Mouse (Mus musculus) heart, postnatal 0 days (tissue): ENCODE results near the gene Rere.
"Not testable (repeated sequence)": the region's sequence is repeated elsewhere in the genome, so short reads cannot be mapped to it uniquely, and the experiment has no call there.

ENCODE experiments used
- CTCF ChIP-seq: IDR thresholded peaks from 2 replicates; pipeline ENCODE4 v1.5.1; 2016; ENCODE audit warnings: antibody characterized with exemption, control low read depth, low read depth
- EP300 ChIP-seq: IDR thresholded peaks from 2 replicates; pipeline ENCODE4 v1.6.1; 2016; ENCODE audit warnings: antibody characterized with exemption, low read depth

GRCm38 (mm10) chr4:150546296-150546695 lies 264.9 kb downstream of the Rere start:
- TF ChIP-seq EP300, CTCF: not testable (repeated sequence)
